ENCODE assay signal across 8 mouse cellular contexts in genomic region chr12:118846649-118847321, GRCm38 (mm10). TPM values are rescaled to one million over a fixed set of nuclear protein-coding genes. Genes with fewer than 3 reads are reported as not detected.
A peak's percentile ranks its signal among the peaks of the same experiment; 100 is the strongest.
DNase-seq lines count a peak whose midpoint lies in the region; ATAC-seq and TF ChIP-seq lines count a peak whose summit lies in the region.

No protein-coding gene starts in this region.

- TF ChIP-seq POLR2A in olfactory bulb, adult 2 months (IDR thresholded peaks at IDR 0.05; ENCODE audit: insufficient read depth, low read depth, low read length) = peak; percentile 57

- peak overlapping the region; percentile 53 for H3K4me3 ChIP-seq in liver, postnatal 0 days (ENCODE audit: low read depth, low read length)
- peak overlapping the region; percentile 65 for H3K4me3 ChIP-seq in olfactory bulb, adult 2 months (ENCODE audit: insufficient read depth, low read depth, low read length)

- H3K9me3 ChIP-seq in liver, postnatal 0 days (ENCODE audit: low read length) = no peaks in the 10 kb centered on the region

- no peaks in the 10 kb centered on the region for H3K36me3 ChIP-seq in liver, postnatal 0 days (replicated peaks; ENCODE audit: insufficient read depth, low read length)

- DNase-seq in cerebellum, postnatal 10 days = peak; percentile 52 to 53
- DNase-seq in cerebellum, adult 11 months = no peak
- DNase-seq in urinary bladder, postnatal 14 days (ENCODE audit: low spot score) = peak; percentile 50
- DNase-seq in urinary bladder, adult 2 months (ENCODE audit: low spot score) = no peak
- peak; percentile 54 for DNase-seq in liver, postnatal 0 days
- DNase-seq in spleen, postnatal 14 days (ENCODE audit: low spot score in 2 of 2) = no peak

- no peak overlapping the region for H3K27ac ChIP-seq in liver, postnatal 0 days (ENCODE audit: low read depth)
- peak overlapping the region; percentile 100 for H3K27ac ChIP-seq in olfactory bulb, adult 2 months (ENCODE audit: insufficient read depth, low read depth, low read length)

- no peak for TF ChIP-seq EP300 in liver, postnatal 0 days (IDR thresholded peaks at IDR 0.05; ENCODE audit: low read depth)

- H3K4me2 ChIP-seq in liver, postnatal 0 days (ENCODE audit: low read depth, low read length) = peak overlapping the region; percentile 82

- H3K4me1 ChIP-seq in liver, postnatal 0 days (ENCODE audit: insufficient read depth) = peaks cover 20% of the 10 kb centered on the region
- H3K4me1 ChIP-seq in olfactory bulb, adult 2 months (ENCODE audit: control insufficient read depth, insufficient read depth, low read length) = no peaks in the 10 kb centered on the region; the same call in 1 of the 2 replicates

- TF ChIP-seq CTCF in liver, postnatal 0 days (IDR thresholded peaks at IDR 0.05; ENCODE audit: low read depth) = no peak
- TF ChIP-seq CTCF in olfactory bulb, adult 2 months (IDR thresholded peaks at IDR 0.05; ENCODE audit: insufficient read depth, low read depth, low read length) = no peak

- peaks cover 97% of the 10 kb centered on the region for H3K27me3 ChIP-seq in liver, postnatal 0 days (ENCODE audit: insufficient read depth, low read length)

- no peak overlapping the region for H3K9ac ChIP-seq in liver, postnatal 0 days (replicated peaks)

- peak; percentile 31 to 39 for ATAC-seq in hematopoietic stem cell, adult 5-6 weeks (replicated peaks in 1 of 2; ENCODE audit: insufficient read depth in 1 of 2, low FRiP score in 2 of 2, low TSS enrichment in 1 of 2, low read depth in 1 of 2, poor library complexity in 2 of 2, severe bottlenecking in 2 of 2)
- peak; percentile 72 for ATAC-seq in liver, postnatal 0 days

- WGBS in liver, postnatal 0 days (ENCODE audit: insufficient replicate concordance) = 2% methylated on average over 59 of the region's 59 CpGs
- under 1% methylated on average over 59 of the region's 59 CpGs for WGBS in olfactory bulb, adult 2 months

RNA-seq across cellular contexts. Expression of gene Sp8, which starts 0.7 kb away (rescaled TPM):
- 0.04 TPM in 2 replicates for polyA plus RNA-seq in urinary bladder, adult 2 months (2012; rRNA removed)
- not detected in 2 replicates for total RNA-seq in hematopoietic stem cell, adult 5-6 weeks (2017)
- polyA plus RNA-seq in liver, postnatal 0 days (2015; fragmentation: Nextera tagmentation; extraction: Ambion mirVana) = not detected in 2 replicates
- polyA plus RNA-seq in olfactory bulb, adult 2 months (2012; ENCODE audit: insufficient read depth, insufficient read length, low replicate concordance, missing spikeins) = not detected in 2 replicates

Comparison
In these comparisons a context has a peak if more than half of its experiments do, and no peak if none do; other contexts are left out.
1. DNase-seq: peak in cerebellum, postnatal 10 days (2 of 2), urinary bladder, postnatal 14 days (single experiment) and liver, postnatal 0 days (single experiment); none in cerebellum, adult 11 months (single experiment), urinary bladder, adult 2 months (single experiment) and spleen, postnatal 14 days (0 of 2).